Mouse (Mus musculus) stomach, postnatal 0 days (tissue): Measurements from ENCODE around the gene Vrk3. TPM values are rescaled to one million over a fixed set of nuclear protein-coding genes. Genes with fewer than 3 reads are reported as not detected.

Source experiments
- ATAC-seq: fragments of 200-750 bp; cut with Nextera tagmentation; 2 replicates; pipeline ENCODE4 v1.8.0; 2017; ENCODE audit not compliant: low FRiP score, low TSS enrichment
- DNase-seq: peaks from one replicate; pipeline ENCODE4 v3.0.0-alpha.2; 2016; ENCODE audit warnings: low spot score
- H3K27ac ChIP-seq: fragments of 300-500 bp; sonication (generic); replicated peaks from 2 replicates; pipeline ENCODE4 v1.5.1; 2014; ENCODE audit warnings: mild to moderate bottlenecking, control low read depth
- H3K27me3 ChIP-seq: fragments of 300-500 bp; sonication (generic); 2 replicates; pipeline ENCODE4 v1.6.1; 2014; ENCODE audit warnings: low read length; ENCODE audit not compliant: control insufficient read depth, insufficient read depth
- H3K36me3 ChIP-seq: fragments of 300-500 bp; sonication (generic); 2 replicates; pipeline ENCODE4 v1.6.1; 2014; ENCODE audit warnings: low read length, mixed read lengths; ENCODE audit not compliant: control insufficient read depth, insufficient read depth
- H3K4me1 ChIP-seq: fragments of 300-500 bp; sonication (generic); replicated peaks from 2 replicates; pipeline ENCODE4 v1.6.1; 2014; ENCODE audit warnings: antibody characterized with exemption; ENCODE audit not compliant: control insufficient read depth, insufficient read depth
- H3K4me2 ChIP-seq: fragments of 300-500 bp; sonication (generic); replicated peaks from 2 replicates; pipeline ENCODE4 v1.6.1; 2014; ENCODE audit warnings: low read depth, mild to moderate bottlenecking, control low read depth, moderate library complexity
- H3K4me3 ChIP-seq: fragments of 300-500 bp; sonication (generic); 2 replicates; pipeline ENCODE4 v1.5.1; 2014; ENCODE audit warnings: low read depth, low read length, control low read depth
- H3K9ac ChIP-seq: fragments of 300-500 bp; sonication (generic); 2 replicates; pipeline ENCODE4 v1.6.1; 2014; ENCODE audit warnings: mild to moderate bottlenecking, low read length, control low read depth, mixed read lengths
- H3K9me3 ChIP-seq: fragments of 300-500 bp; sonication (generic); 2 replicates; pipeline ENCODE4 v1.6.1; 2016; ENCODE audit warnings: low read length; ENCODE audit not compliant: control insufficient read depth
- CTCF ChIP-seq: IDR thresholded peaks from 2 replicates; pipeline ENCODE4 v1.5.1; 2016; ENCODE audit warnings: antibody characterized with exemption, low read depth, mild to moderate bottlenecking, moderate library complexity
- EP300 ChIP-seq: optimal IDR thresholded peaks from 2 replicates; pipeline ENCODE3; 2016; ENCODE audit warnings: antibody characterized with exemption
- WGBS: fragments of 180-500 bp; shearing (Covaris S2); extraction: QIAGEN DNeasy Blood & Tissue Kit; methylation state at CpG from one replicate; pipeline ENCODE4 v1.1.7; 2014; 5-methylcytosine and 5-hydroxymethylcytosine counted together
- polyA plus RNA-seq: library from polyadenylated mRNA; unstranded; fragments of >200 nt; fragmentation: Nextera tagmentation; extraction: Ambion mirVana; gene quantifications from 2 replicates; pipeline ENCODE4 v1.2.1, GENCODE M21; 2015

The Vrk3 gene
- polyA plus RNA-seq, 1 experiment from 2014 or later: 21.7 TPM

DNA sequence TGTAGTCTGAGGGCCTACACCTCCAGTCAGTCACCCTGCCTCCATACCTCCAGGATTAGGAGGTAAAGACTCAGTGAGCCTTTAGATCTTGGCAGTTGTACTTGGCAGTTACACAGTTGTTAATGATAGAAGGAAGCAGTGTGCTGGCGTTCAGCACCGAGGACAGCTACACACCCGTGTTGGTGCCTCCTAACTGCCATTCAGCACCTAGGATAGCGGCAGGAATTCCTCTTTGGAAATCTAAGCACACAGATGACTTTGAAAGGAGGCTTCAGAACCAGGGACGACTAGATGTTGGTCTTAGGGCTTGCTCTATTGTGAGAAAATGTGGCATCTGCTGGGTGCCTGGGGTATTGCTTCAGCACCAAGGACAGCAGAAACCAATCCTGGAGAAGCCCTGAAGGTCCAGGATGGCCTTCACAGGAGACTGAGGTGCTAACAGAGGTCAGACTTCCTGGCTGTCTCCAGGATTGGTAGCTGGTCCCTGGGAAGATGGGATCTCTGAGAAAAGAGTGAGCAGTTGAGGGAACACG, 21.9 kb downstream of the Vrk3 start:
- Histone ChIP-seq H3K4me1 (no peaks in the 10 kb centered on the region), H3K9me3 (no peaks in the 10 kb centered on the region), H3K4me3 (no peak overlapping the region), H3K36me3 (peaks cover 22% of the 10 kb centered on the region), H3K9ac (no peak overlapping the region), H3K27me3 (no peaks in the 10 kb centered on the region), H3K4me2 (no peak overlapping the region), H3K27ac (no peak overlapping the region)
- peak; percentile 82 for DNase-seq
- ATAC-seq: no peak
- 14% methylated on average over 6 of the region's 6 CpGs for WGBS
- TF ChIP-seq CTCF (peak; percentile 38), EP300 (no peak)

- no peak for DNase-seq
- no peak overlapping the region for H3K4me3 ChIP-seq
- no peak overlapping the region for H3K9ac ChIP-seq
- no peaks in the 10 kb centered on the region for H3K4me1 ChIP-seq
- TF ChIP-seq CTCF (no peak), EP300 (no peak)
- 89% methylated on average over 8 of the region's 8 CpGs for WGBS
- no peak overlapping the region for H3K27ac ChIP-seq
- ATAC-seq: no peak
- H3K27me3 ChIP-seq: no peaks in the 10 kb centered on the region
- H3K4me2 ChIP-seq: no peak overlapping the region
- H3K9me3 ChIP-seq: no peaks in the 10 kb centered on the region
- peaks cover 25% of the 10 kb centered on the region for H3K36me3 ChIP-seq
Measured at GRCm38 (mm10) chr7:44772591-44773204, 24.5 kb downstream of the Vrk3 start.

DNA sequence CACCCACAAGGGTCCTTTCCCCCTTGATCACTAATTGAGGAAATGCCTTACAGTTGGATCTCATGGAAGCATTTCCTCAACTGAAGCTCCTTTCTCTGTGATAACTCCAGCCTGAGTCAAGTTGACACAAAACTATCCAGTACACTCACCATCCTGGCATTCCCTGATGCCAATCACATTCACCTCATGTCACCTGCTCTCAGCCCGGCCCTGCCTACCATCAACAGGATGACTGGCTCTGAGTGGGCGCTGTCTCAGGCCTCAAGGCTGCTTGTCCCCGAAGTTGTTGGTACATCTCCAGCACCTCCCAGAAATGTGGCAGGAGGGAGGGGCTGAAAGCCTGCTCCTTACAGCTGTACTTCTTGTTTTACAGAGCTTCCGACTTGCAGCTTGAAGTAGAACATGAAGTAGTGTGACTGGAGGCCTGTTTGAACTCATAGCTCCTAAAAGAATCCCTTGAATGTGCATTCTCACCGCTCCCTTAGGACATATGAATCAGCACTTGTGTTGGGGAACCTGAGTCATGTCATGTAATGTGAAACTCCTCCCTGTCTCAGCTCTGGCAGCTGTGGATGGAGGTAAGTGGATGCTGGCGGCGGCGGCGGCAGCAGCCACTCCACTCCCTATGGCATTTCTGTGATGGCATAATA, 28.8 kb downstream of the Vrk3 start:
- H3K4me1 ChIP-seq: no peaks in the 10 kb centered on the region
- peaks cover 12% of the 10 kb centered on the region for H3K36me3 ChIP-seq
- no peak overlapping the region for H3K9ac ChIP-seq
- TF ChIP-seq CTCF: no peak
- TF ChIP-seq EP300: no peak
- H3K4me3 ChIP-seq: no peak overlapping the region
- DNase-seq (no peak), ATAC-seq (no peak)
- 81% methylated on average over 9 of the region's 9 CpGs for WGBS
- H3K9me3 ChIP-seq: no peaks in the 10 kb centered on the region
- no peak overlapping the region for H3K4me2 ChIP-seq
- H3K27ac ChIP-seq: no peak overlapping the region
- no peaks in the 10 kb centered on the region for H3K27me3 ChIP-seq

- no peak for DNase-seq
- H3K4me2 ChIP-seq: no peak overlapping the region
- TF ChIP-seq CTCF: no peak
- no peak for TF ChIP-seq EP300
- no peaks in the 10 kb centered on the region for H3K4me1 ChIP-seq
- H3K27me3 ChIP-seq: no peaks in the 10 kb centered on the region
- H3K9me3 ChIP-seq: no peaks in the 10 kb centered on the region
- ATAC-seq: no peak
- WGBS: 73% methylated on average over 8 of the region's 8 CpGs
- H3K36me3 ChIP-seq: 0 out of 2 replicates have a peak, but pooled peaks cover 7% of the 10 kb centered on the region
- H3K9ac ChIP-seq: no peak overlapping the region
- no peak overlapping the region for H3K27ac ChIP-seq
- no peak overlapping the region for H3K4me3 ChIP-seq
Measured at GRCm38 (mm10) chr7:44780101-44780500, 31.9 kb downstream of the Vrk3 start.

GRCm38 (mm10) chr7:44789531-44789930, 41.3 kb downstream of the Vrk3 start:
- Histone ChIP-seq H3K4me2 (no peak overlapping the region), H3K27ac (no peak overlapping the region), H3K36me3 (no peaks in the 10 kb centered on the region), H3K4me1 (no peaks in the 10 kb centered on the region), H3K27me3 (no peaks in the 10 kb centered on the region), H3K9ac (no peak overlapping the region), H3K4me3 (no peak overlapping the region), H3K9me3 (no peaks in the 10 kb centered on the region)
- no peak for DNase-seq
- WGBS: 68% methylated on average over 3 of the region's 3 CpGs
- ATAC-seq: no peak
- TF ChIP-seq EP300: no peak
- TF ChIP-seq CTCF: no peak

GRCm38 (mm10) chr7:44790066-44790465, 41.9 kb downstream of the Vrk3 start:
- TF ChIP-seq CTCF (no peak), EP300 (no peak)
- no peaks in the 10 kb centered on the region for H3K9me3 ChIP-seq
- DNase-seq: no peak
- WGBS: 73% methylated on average over 4 of the region's 4 CpGs
- H3K27ac ChIP-seq: no peak overlapping the region
- no peaks in the 10 kb centered on the region for H3K4me1 ChIP-seq
- no peak overlapping the region for H3K4me2 ChIP-seq
- H3K27me3 ChIP-seq: no peaks in the 10 kb centered on the region
- ATAC-seq: no peak
- H3K9ac ChIP-seq: no peak overlapping the region
- H3K4me3 ChIP-seq: no peak overlapping the region
- H3K36me3 ChIP-seq: no peaks in the 10 kb centered on the region
